Mouse (Mus musculus): Measurements from ENCODE around the gene Mfap1b. TPM values are rescaled to one million over a fixed set of nuclear protein-coding genes. Genes with fewer than 3 reads are reported as not detected.

Mfap1b gene
- total and polyA plus RNA-seq, 3 experiments = 15.6 to 29.7 (median 24.3) TPM

- Histone ChIP-seq H3K36me3 (replicated peaks in 1 of 2; ENCODE audit: control insufficient read depth in 1 of 2, insufficient read depth in 1 of 2, low read length in 1 of 2) (peaks cover 8 to 39% of the 10 kb centered on the region in 2 experiments), H3K9me3 (replicated peaks; ENCODE audit: low read length) (no peaks in the 10 kb centered on the region), H3K4me3 (replicated peaks in 1 of 3; ENCODE audit: low read depth in 2 of 3, low read length in 2 of 3, poor library complexity in 1 of 3) (peak overlapping the region in 2 of 3 experiments; percentile 72 to 96), H3K4me1 (ENCODE audit: control insufficient read depth in 1 of 2, insufficient read depth in 2 of 2) (peaks cover 8 to 54% of the 10 kb centered on the region in 2 experiments; a peak in 3 of 4 replicates), H3K27me3 (replicated peaks) (no peaks in the 10 kb centered on the region), H3K79me2 (replicated peaks; ENCODE audit: control insufficient read depth, extremely low read depth, insufficient read depth, poor library complexity, severe bottlenecking) (peaks cover 62% of the 10 kb centered on the region), H3K4me2 (ENCODE audit: insufficient read depth, low read depth, poor library complexity, severe bottlenecking) (peak overlapping the region; percentile 94), H3K9ac (ENCODE audit: insufficient read depth, low read depth) (peak overlapping the region; percentile 36), H3K27ac (ENCODE audit: insufficient read depth, low read depth) (no peak overlapping the region)
- in situ Hi-C loops (cut with MboI; ENCODE audit: low pct_ligation_motif_present, low pct_unique_long_range_greater_than_20kb, low sequenced_read_pairs) = no loop called here
- dilution Hi-C loops (cut with MboI; ENCODE audit: extremely low pct_ligation_motif_present, extremely low pct_unique_long_range_greater_than_20kb, low sequenced_read_pairs) = no loop called here
- TF ChIP-seq JUN (IDR thresholded peaks at IDR 0.05; ENCODE audit: insufficient read depth, low read depth, low read length) (no peak), MXI1 (IDR thresholded peaks at IDR 0.05; ENCODE audit: low read depth, low read length) (no peak), UBTF (IDR thresholded peaks at IDR 0.05; ENCODE audit: low read depth, low read length) (no peak), MEF2A (IDR thresholded peaks at IDR 0.05; ENCODE audit: borderline replicate concordance, low read depth, low read length) (no peak), USF1 (IDR thresholded peaks at IDR 0.05; ENCODE audit: low read depth, low read length) (no peak), ZMIZ1 (IDR thresholded peaks at IDR 0.05; ENCODE audit: low read depth, low read length) (no peak), PAX5 (IDR thresholded peaks at IDR 0.05; ENCODE audit: low read length) (no peak), RAD21 (IDR thresholded peaks at IDR 0.05; ENCODE audit: low read depth, low read length) (no peak), SIN3A (IDR thresholded peaks at IDR 0.05; ENCODE audit: low read length) (no peak), CTCF (conservative IDR thresholded peaks at IDR 0.05 in 1 of 2, IDR thresholded peaks at IDR 0.05 in 1 of 2; ENCODE audit: low read depth in 2 of 2, low read length in 2 of 2) (no peak), E2F4 (IDR thresholded peaks at IDR 0.05; ENCODE audit: insufficient replicate concordance, low read depth, low read length) (no peak), IRF4 (IDR thresholded peaks at IDR 0.05; ENCODE audit: low read depth, low read length) (no peak), ELF1 (IDR thresholded peaks at IDR 0.05; ENCODE audit: low read depth, low read length) (no peak), MAFK (IDR thresholded peaks at IDR 0.05; ENCODE audit: insufficient replicate concordance, low read length) (no peak), EP300 (IDR thresholded peaks at IDR 0.05; ENCODE audit: low read length) (no peak), GABPA (IDR thresholded peaks at IDR 0.05; ENCODE audit: insufficient replicate concordance, low read depth, low read length) (no peak)
- DNase-seq (ENCODE audit: extremely low read depth) = no peak
Measured at GRCm38 (mm10) chr2:121415591-121415990, 58.3 kb downstream of the Mfap1b start.

GRCm38 (mm10) chr2:121415103-121415502 lies 58.8 kb downstream of the Mfap1b start:
- Histone ChIP-seq H3K9me3 (replicated peaks; ENCODE audit: low read length) (no peaks in the 10 kb centered on the region), H3K4me1 (ENCODE audit: control insufficient read depth in 1 of 2, insufficient read depth in 2 of 2) (peaks cover 8 to 54% of the 10 kb centered on the region in 2 experiments; a peak in 3 of 4 replicates), H3K9ac (ENCODE audit: insufficient read depth, low read depth) (peak overlapping the region; percentile 96; the same call in 1 of the 2 replicates), H3K27me3 (replicated peaks) (no peaks in the 10 kb centered on the region), H3K27ac (ENCODE audit: insufficient read depth, low read depth) (no peak overlapping the region), H3K4me3 (replicated peaks in 1 of 3; ENCODE audit: low read depth in 2 of 3, low read length in 2 of 3, poor library complexity in 1 of 3) (peak overlapping the region; percentile 43 to 96 (median 72)), H3K4me2 (ENCODE audit: insufficient read depth, low read depth, poor library complexity, severe bottlenecking) (peak overlapping the region; percentile 94), H3K36me3 (replicated peaks in 1 of 2; ENCODE audit: control insufficient read depth in 1 of 2, insufficient read depth in 1 of 2, low read length in 1 of 2) (peaks cover 8 to 39% of the 10 kb centered on the region in 2 experiments), H3K79me2 (replicated peaks; ENCODE audit: control insufficient read depth, extremely low read depth, insufficient read depth, poor library complexity, severe bottlenecking) (peaks cover 59% of the 10 kb centered on the region)
- DNase-seq (ENCODE audit: extremely low read depth) = no peak
- in situ Hi-C loops (cut with MboI; ENCODE audit: low pct_ligation_motif_present, low pct_unique_long_range_greater_than_20kb, low sequenced_read_pairs) = no loop called here
- TF ChIP-seq JUN (IDR thresholded peaks at IDR 0.05; ENCODE audit: insufficient read depth, low read depth, low read length) (no peak), EP300 (IDR thresholded peaks at IDR 0.05; ENCODE audit: low read length) (no peak), MXI1 (IDR thresholded peaks at IDR 0.05; ENCODE audit: low read depth, low read length) (no peak), SIN3A (IDR thresholded peaks at IDR 0.05; ENCODE audit: low read length) (0 out of 2 replicates have a peak, but pooled peaks have one; percentile 14)
- dilution Hi-C loops (cut with MboI; ENCODE audit: extremely low pct_ligation_motif_present, extremely low pct_unique_long_range_greater_than_20kb, low sequenced_read_pairs) = no loop called here
